Mouse (Mus musculus): Measurements from ENCODE around the gene Nr1h2.

GRCm38 (mm10) chr7:44576333-44576844, 22.6 kb upstream of the Nr1h2 start:
- no peak for TF ChIP-seq CTCF (IDR thresholded peaks at IDR 0.05; ENCODE audit: borderline replicate concordance, extremely low read depth, insufficient read depth, insufficient read length)
- TF ChIP-seq POLR2A (IDR thresholded peaks at IDR 0.05; ENCODE audit: borderline replicate concordance, extremely low read depth, insufficient read depth, insufficient read length, poor library complexity, severe bottlenecking): no peak
